Mouse (Mus musculus) intestine, embryonic 14.5 days (tissue): Measurements from ENCODE around the gene Fhit. TPM values are rescaled to one million over a fixed set of nuclear protein-coding genes. Genes with fewer than 3 reads are reported as not detected.

Experiments
- ATAC-seq: fragments of 200-750 bp; cut with Nextera tagmentation; replicated peaks from 2 replicates; pipeline ENCODE4 v1.8.0; 2017; ENCODE audit warnings: low read depth, moderate number of reproducible peaks, moderate TSS enrichment, moderate library complexity; ENCODE audit not compliant: low FRiP score, low TSS enrichment
- DNase-seq: peaks from one replicate; pipeline ENCODE4 v3.0.0-alpha.2; 2018; ENCODE audit warnings: low spot score
- H3K27ac ChIP-seq: fragments of 300-500 bp; sonication (generic); 2 replicates; pipeline ENCODE4 v1.5.1; 2014; ENCODE audit warnings: low read depth, mild to moderate bottlenecking, control low read depth
- H3K27me3 ChIP-seq: fragments of 300-500 bp; sonication (generic); replicated peaks from 2 replicates; pipeline ENCODE4 v1.6.1; 2014; ENCODE audit warnings: low read length, control low read depth; ENCODE audit not compliant: control insufficient read depth, insufficient read depth
- H3K36me3 ChIP-seq: fragments of 300-500 bp; sonication (generic); 2 replicates; pipeline ENCODE4 v1.6.1; 2014; ENCODE audit warnings: low read length, control low read depth; ENCODE audit not compliant: control insufficient read depth, insufficient read depth
- H3K4me1 ChIP-seq: fragments of 300-500 bp; sonication (generic); replicated peaks from 2 replicates; pipeline ENCODE4 v1.6.1; 2014; ENCODE audit warnings: low read length, control low read depth, mixed read lengths; ENCODE audit not compliant: control insufficient read depth, insufficient read depth
- H3K4me2 ChIP-seq: fragments of 300-500 bp; sonication (generic); 2 replicates; pipeline ENCODE4 v1.6.1; 2014; ENCODE audit warnings: low read length
- H3K4me3 ChIP-seq: fragments of 300-500 bp; sonication (generic); 2 replicates; pipeline ENCODE4 v1.5.1; 2014; ENCODE audit warnings: low read depth, low read length, control low read depth, mixed read lengths
- H3K9ac ChIP-seq: fragments of 300-500 bp; sonication (generic); 2 replicates; pipeline ENCODE4 v1.6.1; 2014; ENCODE audit warnings: mild to moderate bottlenecking, low read length
- H3K9me3 ChIP-seq: fragments of 300-500 bp; sonication (generic); 2 replicates; pipeline ENCODE4 v1.6.1; 2016; ENCODE audit warnings: low read length, control low read depth; ENCODE audit not compliant: control insufficient read depth
- WGBS: fragments of 180-500 bp; shearing (Covaris S2); extraction: QIAGEN DNeasy Blood & Tissue Kit; methylation state at CpG from one replicate; pipeline ENCODE4 v1.1.7; 2014; 5-methylcytosine and 5-hydroxymethylcytosine counted together
- polyA plus RNA-seq: library from polyadenylated mRNA; unstranded; fragments of >200 nt; fragmentation: Nextera tagmentation; extraction: Ambion mirVana; gene quantifications from 2 replicates; pipeline ENCODE4 v1.2.1, GENCODE M21; 2014

Fhit gene
- polyA plus RNA-seq, 1 experiment from 2014 or later = 15.6 TPM

DNA sequence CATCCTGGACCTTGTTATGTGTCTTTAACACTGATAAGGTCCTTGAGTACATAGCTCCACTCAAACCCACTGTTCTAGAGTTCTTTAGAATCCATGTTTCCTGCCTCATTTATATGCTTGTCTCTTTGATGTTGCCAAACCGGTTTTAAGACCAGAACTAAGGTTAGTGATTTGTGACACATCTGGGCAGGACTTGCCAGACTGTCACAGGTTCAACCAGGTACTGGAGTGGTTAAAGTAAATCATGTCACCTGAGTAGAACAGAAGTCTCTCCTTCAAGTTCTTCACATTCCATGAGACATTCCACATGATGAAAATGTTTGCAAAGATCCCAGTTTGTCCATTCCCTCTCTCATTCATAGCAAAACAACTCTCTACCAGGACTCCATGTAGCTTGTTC lies 1376.0 kb downstream of the Fhit start:
- no peaks in the 10 kb centered on the region for H3K36me3 ChIP-seq
- H3K9me3 ChIP-seq = no peaks in the 10 kb centered on the region
- no peak overlapping the region for H3K4me2 ChIP-seq
- H3K4me3 ChIP-seq = no peak overlapping the region
- no peak overlapping the region for H3K9ac ChIP-seq
- H3K27ac ChIP-seq = no peak overlapping the region
- H3K4me1 ChIP-seq = no peaks in the 10 kb centered on the region
- no peak for ATAC-seq
- 39% methylated on average over 1 of the region's 1 CpGs for WGBS
- no peak for DNase-seq
- no peaks in the 10 kb centered on the region for H3K27me3 ChIP-seq

DNA sequence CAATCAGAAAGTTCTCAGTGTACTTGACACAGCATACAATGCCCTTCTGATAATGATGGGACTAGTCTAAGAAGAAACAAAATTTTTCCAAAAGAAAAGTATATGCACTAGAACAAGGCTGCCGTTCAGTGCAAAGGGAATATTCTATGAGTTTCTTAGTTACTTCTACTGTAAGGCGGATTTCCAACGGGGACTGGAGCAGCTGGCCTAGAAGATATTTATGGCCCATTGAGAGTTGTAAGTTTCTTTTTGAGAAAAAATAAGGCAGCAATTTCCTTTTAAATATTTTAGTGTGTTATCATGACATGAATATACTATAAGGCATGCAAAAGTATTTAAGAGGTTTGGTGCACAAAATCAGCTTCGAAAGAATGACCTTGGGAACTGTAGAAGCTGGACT lies 1410.5 kb downstream of the Fhit start:
- no peaks in the 10 kb centered on the region for H3K4me1 ChIP-seq
- DNase-seq = no peak
- H3K9me3 ChIP-seq = no peaks in the 10 kb centered on the region
- 85% methylated on average over 4 of the region's 4 CpGs for WGBS
- no peak overlapping the region for H3K27ac ChIP-seq
- ATAC-seq = no peak
- no peak overlapping the region for H3K4me3 ChIP-seq
- no peak overlapping the region for H3K4me2 ChIP-seq
- H3K36me3 ChIP-seq = no peaks in the 10 kb centered on the region
- H3K9ac ChIP-seq = no peak overlapping the region
- no peaks in the 10 kb centered on the region for H3K27me3 ChIP-seq

DNA sequence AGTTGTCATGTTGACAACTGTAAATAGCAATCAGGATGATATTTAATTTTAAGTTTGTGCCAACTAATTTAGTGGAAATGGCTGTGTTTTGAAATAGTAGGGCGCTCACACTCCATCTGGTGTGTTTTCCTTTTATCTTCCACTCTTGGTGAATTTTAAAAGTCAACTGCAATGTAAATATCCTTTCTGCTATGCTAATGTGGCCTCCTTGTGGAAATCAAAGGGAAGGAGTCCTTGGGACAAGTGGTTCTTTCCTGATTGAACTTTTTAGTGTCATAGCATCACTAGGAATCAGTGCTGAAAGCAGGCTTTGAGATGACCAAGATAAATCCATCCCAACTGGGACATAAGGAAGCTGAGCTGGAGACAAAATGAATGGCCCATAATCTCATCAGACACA lies 1413.1 kb downstream of the Fhit start:
- Histone ChIP-seq H3K4me2 (no peak overlapping the region), H3K27me3 (no peaks in the 10 kb centered on the region), H3K36me3 (no peaks in the 10 kb centered on the region), H3K4me3 (no peak overlapping the region), H3K9me3 (no peaks in the 10 kb centered on the region), H3K4me1 (no peaks in the 10 kb centered on the region), H3K9ac (no peak overlapping the region), H3K27ac (no peak overlapping the region)
- 89% methylated on average over 1 of the region's 1 CpGs for WGBS
- ATAC-seq = no peak
- DNase-seq = no peak

DNA sequence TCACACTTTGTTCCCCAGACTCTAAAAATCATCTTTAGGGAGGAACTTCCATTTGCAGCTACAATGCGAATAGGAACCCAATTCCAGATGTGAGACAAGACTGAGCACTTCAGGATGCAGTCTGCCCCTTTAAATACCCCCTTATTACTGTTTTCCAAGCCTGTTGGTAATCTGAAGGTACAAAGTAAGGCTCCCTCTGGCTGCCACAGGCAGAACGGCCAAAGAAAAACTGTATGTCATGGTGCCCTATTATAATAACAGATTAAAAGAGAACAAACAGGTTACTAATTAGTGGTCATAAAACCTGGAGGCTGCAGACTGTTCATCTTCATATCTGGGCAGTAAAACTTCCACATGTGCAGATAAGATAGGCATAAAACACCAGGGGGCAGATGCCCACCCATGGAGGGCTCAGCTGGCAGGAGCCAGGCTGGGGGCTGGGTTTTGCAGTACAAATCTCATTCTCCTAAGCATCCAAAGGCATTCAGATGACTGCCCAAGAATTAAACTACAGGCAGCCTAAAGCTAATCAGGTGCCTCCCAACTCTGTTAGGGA lies 1439.8 kb downstream of the Fhit start:
- H3K36me3 ChIP-seq = no peaks in the 10 kb centered on the region
- 51% methylated on average over 2 of the region's 2 CpGs for WGBS
- no peak overlapping the region for H3K4me3 ChIP-seq
- no peaks in the 10 kb centered on the region for H3K4me1 ChIP-seq
- H3K27ac ChIP-seq = no peak overlapping the region
- no peaks in the 10 kb centered on the region for H3K27me3 ChIP-seq
- H3K4me2 ChIP-seq = no peak overlapping the region
- DNase-seq = no peak
- no peak overlapping the region for H3K9ac ChIP-seq
- ATAC-seq = no peak
- 0 out of 2 replicates have a peak, but pooled peaks cover 2% of the 10 kb centered on the region for H3K9me3 ChIP-seq

DNA sequence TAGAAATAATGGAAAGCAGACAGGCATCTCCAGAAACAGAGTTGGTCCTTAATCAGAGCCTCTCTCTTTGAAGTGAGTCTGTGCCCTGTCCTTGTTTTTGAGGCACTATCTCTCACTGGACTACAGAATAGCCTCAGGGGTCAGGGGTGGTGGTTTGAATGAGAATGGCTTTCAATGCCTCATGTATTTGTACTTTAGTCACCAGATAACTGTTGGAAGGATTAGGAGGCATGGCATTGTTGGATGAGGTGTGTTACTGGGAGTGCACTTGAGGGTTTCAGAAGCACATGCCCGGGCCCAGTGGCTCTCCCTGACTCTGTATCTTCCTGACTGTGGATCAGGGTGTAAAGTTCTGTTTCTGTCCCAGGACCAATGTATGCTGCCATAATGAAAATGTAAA lies 1463.2 kb downstream of the Fhit start:
- Histone ChIP-seq H3K4me2 (no peak overlapping the region), H3K27me3 (no peaks in the 10 kb centered on the region), H3K36me3 (no peaks in the 10 kb centered on the region), H3K9me3 (no peaks in the 10 kb centered on the region), H3K4me1 (no peaks in the 10 kb centered on the region), H3K9ac (no peak overlapping the region), H3K4me3 (no peak overlapping the region), H3K27ac (no peak overlapping the region)
- ATAC-seq (no peak), DNase-seq (no peak)
- 78% methylated on average over 1 of the region's 1 CpGs for WGBS

DNA sequence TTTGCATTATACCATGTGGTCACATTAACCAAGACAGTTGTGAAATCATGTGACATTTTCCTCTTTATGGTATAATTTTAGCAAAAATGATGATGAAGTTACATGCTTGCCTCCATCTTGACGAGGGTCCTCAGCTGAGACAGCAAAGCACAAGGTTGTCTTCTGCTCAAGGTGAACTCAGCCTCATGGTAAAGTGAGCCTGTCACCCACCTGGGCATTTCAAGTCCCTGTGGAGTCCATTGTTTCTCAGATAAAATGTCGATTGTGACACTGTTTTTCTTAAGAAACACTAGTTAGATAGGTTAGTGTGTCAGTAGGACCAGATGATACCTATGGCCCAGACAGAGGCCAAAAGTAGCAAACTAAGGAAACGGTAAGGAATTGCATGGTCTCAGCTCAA lies 1464.7 kb downstream of the Fhit start:
- Histone ChIP-seq H3K4me3 (no peak overlapping the region), H3K27ac (no peak overlapping the region), H3K27me3 (no peaks in the 10 kb centered on the region), H3K4me1 (no peaks in the 10 kb centered on the region), H3K9ac (no peak overlapping the region), H3K36me3 (no peaks in the 10 kb centered on the region), H3K4me2 (no peak overlapping the region), H3K9me3 (no peaks in the 10 kb centered on the region)
- 82% methylated on average over 3 of the region's 3 CpGs for WGBS
- ATAC-seq = no peak
- no peak for DNase-seq

DNA sequence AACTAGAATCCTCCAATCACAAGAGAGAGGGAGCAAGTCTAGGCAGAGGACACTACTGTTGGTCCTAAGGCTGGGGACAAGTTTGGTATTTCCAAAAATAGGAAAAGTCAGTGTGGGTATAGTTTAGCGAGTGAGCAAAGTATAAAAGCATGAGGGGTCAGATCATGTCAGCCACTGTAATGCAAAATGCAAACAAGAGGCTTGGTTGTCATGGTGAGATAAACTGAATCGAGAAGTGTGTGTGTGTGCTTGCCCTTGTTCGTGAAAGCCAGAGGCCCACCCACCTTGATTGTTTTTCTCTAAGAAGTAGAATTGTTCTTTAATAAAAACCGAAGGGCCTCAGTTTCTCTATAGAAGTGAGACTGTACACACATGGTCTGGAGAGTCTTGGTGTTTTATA lies 1465.8 kb downstream of the Fhit start:
- no peak overlapping the region for H3K9ac ChIP-seq
- H3K27me3 ChIP-seq = no peaks in the 10 kb centered on the region
- H3K4me3 ChIP-seq = no peak overlapping the region
- H3K4me2 ChIP-seq = no peak overlapping the region
- H3K27ac ChIP-seq = no peak overlapping the region
- ATAC-seq (no peak), DNase-seq (no peak)
- no peaks in the 10 kb centered on the region for H3K9me3 ChIP-seq
- WGBS = 33% methylated on average over 4 of the region's 4 CpGs
- H3K4me1 ChIP-seq = no peaks in the 10 kb centered on the region
- no peaks in the 10 kb centered on the region for H3K36me3 ChIP-seq

DNA sequence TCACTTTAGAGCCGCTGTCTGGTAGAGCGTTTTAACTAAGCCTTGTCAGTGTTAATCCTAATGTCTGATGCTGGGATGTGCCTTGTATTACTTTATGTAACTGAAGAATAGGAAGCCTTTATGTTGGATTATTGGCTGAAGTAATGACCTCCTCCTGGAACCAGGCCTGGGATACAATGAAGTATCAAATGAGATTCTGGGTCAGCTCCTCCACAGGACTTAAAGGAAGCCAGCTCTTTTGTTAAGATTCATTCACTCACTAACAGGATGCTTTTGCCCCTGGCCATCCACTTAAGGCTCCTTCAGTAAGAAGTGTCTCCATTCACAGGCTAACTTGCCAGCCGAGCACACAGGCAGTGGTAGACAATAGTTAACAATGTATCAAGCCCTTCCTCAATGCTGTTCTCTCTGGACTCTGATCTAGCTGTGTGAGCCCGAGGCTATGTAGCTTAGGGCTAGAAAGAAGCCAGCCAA lies 1466.6 kb downstream of the Fhit start:
- no peak for ATAC-seq
- Histone ChIP-seq H3K27me3 (no peaks in the 10 kb centered on the region), H3K4me2 (no peak overlapping the region), H3K36me3 (no peaks in the 10 kb centered on the region), H3K27ac (no peak overlapping the region), H3K4me1 (no peaks in the 10 kb centered on the region), H3K9ac (no peak overlapping the region), H3K4me3 (no peak overlapping the region), H3K9me3 (no peaks in the 10 kb centered on the region)
- WGBS = 80% methylated on average over 4 of the region's 4 CpGs
- no peak for DNase-seq

DNA sequence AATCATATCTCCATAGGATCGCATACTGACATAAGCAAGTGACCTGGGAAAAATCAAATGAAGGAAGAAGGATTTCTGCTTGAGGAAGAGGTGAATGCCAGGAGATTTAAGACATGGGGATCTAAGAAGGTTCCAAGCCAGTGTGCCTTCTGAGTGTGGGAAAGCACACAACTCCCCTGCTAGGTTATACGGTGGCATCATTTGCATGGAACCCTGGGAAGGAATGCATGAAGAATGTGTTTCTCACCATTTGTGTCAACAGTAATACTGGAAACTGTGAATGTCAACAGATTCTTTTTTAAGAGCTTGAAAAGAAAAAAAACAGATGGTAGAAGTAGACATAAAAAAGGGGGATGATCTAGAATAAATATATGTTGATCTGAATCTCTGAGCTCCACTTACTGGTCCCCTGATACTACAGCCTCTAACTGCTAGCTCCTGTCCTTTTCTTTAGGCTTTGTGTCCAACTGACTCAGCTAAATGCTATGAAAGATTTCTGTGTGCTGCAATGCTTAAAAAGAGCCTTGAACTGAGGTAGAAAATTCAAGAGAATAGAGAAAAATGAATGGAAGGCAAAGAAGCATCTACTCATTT lies 1473.1 kb downstream of the Fhit start:
- no peak for DNase-seq
- no peaks in the 10 kb centered on the region for H3K36me3 ChIP-seq
- no peak overlapping the region for H3K9ac ChIP-seq
- H3K27me3 ChIP-seq = no peaks in the 10 kb centered on the region
- no peak overlapping the region for H3K27ac ChIP-seq
- no peaks in the 10 kb centered on the region for H3K9me3 ChIP-seq
- ATAC-seq = no peak
- H3K4me3 ChIP-seq = no peak overlapping the region
- no peaks in the 10 kb centered on the region for H3K4me1 ChIP-seq
- no peak overlapping the region for H3K4me2 ChIP-seq
- 78% methylated on average over 2 of the region's 2 CpGs for WGBS
